Mouse (Mus musculus) midbrain, embryonic 14.5 days (tissue): ENCODE results near the gene Gramd1a. TPM values are rescaled to one million over a fixed set of nuclear protein-coding genes. Genes with fewer than 3 reads are reported as not detected.

Experiments
- ATAC-seq: fragments of 200-750 bp; cut with Nextera tagmentation; 2 replicates; pipeline ENCODE4 v1.8.0; 2017; ENCODE audit warnings: moderate number of reproducible peaks, moderate library complexity; ENCODE audit not compliant: low FRiP score, low TSS enrichment
- DNase-seq: peaks from one replicate; pipeline ENCODE4 v3.0.0-alpha.2; 2015
- H3K27ac ChIP-seq: fragments of 300-500 bp; sonication (generic); replicated peaks from 2 replicates; pipeline ENCODE4 v1.5.1; 2014; ENCODE audit warnings: mild to moderate bottlenecking, low read depth, low read length, moderate library complexity
- H3K27me3 ChIP-seq: fragments of 300-500 bp; sonication (generic); 2 replicates; pipeline ENCODE4 v1.6.1; 2014; ENCODE audit warnings: low read length, control low read depth, mixed read lengths; ENCODE audit not compliant: control insufficient read depth, insufficient read depth
- H3K36me3 ChIP-seq: fragments of 300-500 bp; sonication (generic); 2 replicates; pipeline ENCODE4 v1.6.1; 2014; ENCODE audit warnings: low read length, control low read depth; ENCODE audit not compliant: control insufficient read depth, insufficient read depth
- H3K4me1 ChIP-seq: fragments of 300-500 bp; sonication (generic); 2 replicates; pipeline ENCODE4 v1.6.1; 2014; ENCODE audit warnings: mild to moderate bottlenecking, antibody characterized with exemption, low read length, control low read depth; ENCODE audit not compliant: control insufficient read depth, insufficient read depth
- H3K4me2 ChIP-seq: fragments of 300-500 bp; sonication (generic); 2 replicates; pipeline ENCODE4 v1.6.1; 2014; ENCODE audit warnings: mild to moderate bottlenecking, low read length, moderate library complexity
- H3K4me3 ChIP-seq: fragments of 300-500 bp; sonication (generic); replicated peaks from 2 replicates; pipeline ENCODE4 v1.5.1; 2014; ENCODE audit warnings: low read depth, low read length
- H3K9ac ChIP-seq: fragments of 300-500 bp; sonication (generic); replicated peaks from 2 replicates; pipeline ENCODE4 v1.6.1; 2014; ENCODE audit warnings: mild to moderate bottlenecking, low read length, moderate library complexity
- H3K9me3 ChIP-seq: fragments of 300-500 bp; sonication (generic); 2 replicates; pipeline ENCODE4 v1.6.1; 2016; ENCODE audit warnings: low read length, control low read depth, mixed read lengths; ENCODE audit not compliant: control insufficient read depth
- WGBS: fragments of 180-500 bp; shearing (Covaris S2); extraction: QIAGEN DNeasy Blood & Tissue Kit; methylation state at CpG from one replicate; pipeline ENCODE4 v1.1.7; 2014; 5-methylcytosine and 5-hydroxymethylcytosine counted together
- polyA plus RNA-seq: library from polyadenylated mRNA; unstranded; fragments of >200 nt; fragmentation: Nextera tagmentation; extraction: Ambion mirVana; gene quantifications from 2 replicates; pipeline ENCODE4 v1.2.1, GENCODE M21; 2014

Gramd1a gene
- polyA plus RNA-seq, 1 experiment from 2014 or later, result 205 TPM

DNA sequence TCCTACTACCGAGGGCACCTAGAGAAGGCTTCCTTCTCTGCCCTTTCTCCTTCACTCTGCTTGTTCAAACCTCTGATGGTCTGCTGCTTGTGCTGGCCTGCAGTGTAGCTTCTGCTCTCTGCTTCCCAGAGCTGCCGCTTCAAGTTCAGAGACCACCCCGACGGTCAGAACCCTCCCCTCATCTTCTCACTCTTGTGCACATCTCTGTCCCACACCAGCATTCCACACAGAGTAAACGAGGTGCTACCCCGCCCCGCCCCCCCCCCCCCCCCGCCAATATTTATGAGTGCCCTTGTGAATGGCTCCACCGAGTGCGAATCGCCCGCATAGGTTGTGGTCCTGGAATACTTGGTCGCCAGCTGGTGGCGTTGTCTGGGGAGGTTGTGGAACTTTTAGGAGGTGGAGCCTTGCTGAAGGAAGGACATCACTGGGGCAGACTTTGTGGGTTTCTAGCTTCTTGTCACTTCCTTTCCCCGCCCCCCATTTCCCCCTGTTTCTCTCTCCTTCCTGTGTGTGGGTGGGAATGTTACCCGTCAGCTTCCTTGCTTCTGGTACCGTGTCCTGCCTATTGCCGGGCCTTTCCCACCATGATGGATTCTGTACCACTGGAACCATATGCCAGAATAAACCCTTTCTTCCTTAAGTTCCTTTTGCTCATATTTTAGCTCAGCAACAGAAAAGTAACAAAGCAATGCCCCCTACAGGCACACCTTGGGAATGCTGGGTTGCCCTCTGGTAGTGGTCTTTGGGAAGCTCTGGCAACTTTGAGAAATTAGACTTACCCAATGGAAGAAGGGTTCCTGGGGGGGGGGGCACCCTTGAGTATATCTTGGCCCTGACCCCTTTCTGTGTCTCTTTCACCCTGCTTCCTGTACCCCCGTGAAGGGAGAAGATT, 585 bp upstream of the Gramd1a start:
- Histone ChIP-seq H3K4me3 (no peak overlapping the region), H3K27ac (no peak overlapping the region), H3K27me3 (no peaks in the 10 kb centered on the region), H3K9ac (no peak overlapping the region), H3K4me2 (no peak overlapping the region), H3K36me3 (no peaks in the 10 kb centered on the region), H3K4me1 (peaks cover 9% of the 10 kb centered on the region), H3K9me3 (no peaks in the 10 kb centered on the region)
- ATAC-seq, result no peak
- 48% methylated on average over 18 of the region's 19 CpGs for WGBS
- DNase-seq, result peak; percentile 26

DNA sequence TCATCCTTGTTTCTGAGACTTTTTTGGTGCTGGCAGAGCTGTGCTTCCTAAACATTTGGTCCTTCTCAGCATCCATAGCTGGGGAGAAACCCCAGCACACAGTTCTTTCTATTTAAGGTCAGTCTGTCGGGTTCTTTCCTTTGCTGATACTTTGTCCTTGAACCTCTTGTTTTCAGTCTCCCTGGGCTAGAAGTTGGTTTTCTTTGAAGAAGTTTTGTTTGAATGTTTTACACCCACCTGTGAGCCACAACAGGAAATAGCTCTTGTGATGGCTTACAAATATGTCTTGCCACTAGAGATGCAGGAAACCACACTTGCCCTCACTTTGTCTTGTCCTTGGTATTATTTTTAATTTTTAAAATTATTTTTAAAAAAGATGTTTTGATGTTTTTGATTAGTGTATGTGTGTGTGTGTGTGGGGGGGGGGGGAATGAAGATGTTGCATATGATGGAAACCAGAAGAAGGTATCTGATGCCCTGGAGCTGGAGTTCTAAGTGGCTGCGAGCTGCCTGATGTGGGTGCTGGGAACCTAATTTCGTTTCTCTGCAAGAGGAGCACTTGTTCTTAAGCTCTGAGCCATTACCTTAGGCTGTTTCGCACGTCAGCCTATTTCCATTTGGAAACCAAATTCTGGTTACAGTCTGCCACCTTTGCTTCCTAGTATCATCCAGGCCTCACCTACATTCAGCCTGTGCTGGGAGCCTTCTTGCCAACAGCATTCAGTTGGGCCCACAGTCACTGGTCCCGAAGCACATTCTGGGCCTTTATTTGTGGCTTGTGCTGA, 2.0 kb downstream of the Gramd1a start:
- peaks cover 13% of the 10 kb centered on the region for H3K4me1 ChIP-seq
- H3K27ac ChIP-seq, result no peak overlapping the region
- H3K4me3 ChIP-seq, result no peak overlapping the region
- H3K4me2 ChIP-seq, result no peak overlapping the region
- H3K9ac ChIP-seq, result no peak overlapping the region
- DNase-seq, result no peak
- ATAC-seq, result no peak
- no peaks in the 10 kb centered on the region for H3K9me3 ChIP-seq
- H3K27me3 ChIP-seq, result no peaks in the 10 kb centered on the region
- 90% methylated on average over 6 of the region's 6 CpGs for WGBS
- H3K36me3 ChIP-seq, result no peaks in the 10 kb centered on the region

DNA sequence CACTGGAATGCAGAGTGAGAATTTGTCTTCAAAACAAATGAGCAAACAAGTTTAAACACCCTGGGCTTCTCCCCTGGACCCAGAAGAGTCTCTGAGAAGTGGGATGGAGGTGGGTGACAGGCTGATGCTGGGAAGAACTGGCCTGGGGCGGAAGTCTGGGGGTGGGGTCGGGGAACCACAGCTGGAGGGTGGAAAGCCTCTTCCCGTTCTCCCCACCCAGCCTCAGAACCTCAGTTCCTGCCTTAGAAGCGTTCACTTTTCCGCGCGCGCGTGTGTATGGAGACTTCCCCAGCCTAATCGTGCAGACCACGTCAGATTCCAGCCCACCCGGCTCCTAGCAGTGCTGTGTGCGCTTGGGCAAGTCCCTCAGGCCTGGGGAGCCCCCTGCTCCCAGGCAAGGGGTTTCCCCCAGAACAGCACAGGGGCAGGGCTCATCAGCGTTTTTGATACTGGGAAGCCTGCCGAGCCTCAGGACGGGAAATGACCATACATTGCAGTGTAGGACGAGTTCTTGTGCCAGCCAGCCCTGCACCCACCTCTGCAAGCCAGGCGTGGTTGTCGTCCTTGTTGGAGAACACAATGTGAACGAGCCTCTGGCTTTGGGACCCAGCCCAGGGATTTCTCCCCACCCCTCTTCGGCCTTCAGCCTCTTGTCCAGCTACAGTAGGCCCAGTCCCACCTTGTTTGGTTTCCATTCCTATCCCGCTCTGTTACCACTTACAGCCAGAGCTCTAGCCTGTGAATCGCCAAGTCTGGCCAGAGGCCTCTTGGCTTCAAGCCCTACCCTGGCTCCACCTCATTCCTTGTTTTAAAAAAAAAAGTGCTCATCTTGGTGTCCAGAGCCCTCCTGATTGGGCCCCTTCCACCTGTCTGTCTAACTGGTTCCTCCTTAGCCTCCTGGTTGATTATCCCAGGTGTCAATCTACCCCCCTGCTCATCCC, 4.1 kb downstream of the Gramd1a start:
- peak; percentile 24; the same call in 1 of the 2 replicates for ATAC-seq
- H3K27ac ChIP-seq, result peak overlapping the region; percentile 99
- WGBS, result 16% methylated on average over 23 of the region's 23 CpGs

DNA sequence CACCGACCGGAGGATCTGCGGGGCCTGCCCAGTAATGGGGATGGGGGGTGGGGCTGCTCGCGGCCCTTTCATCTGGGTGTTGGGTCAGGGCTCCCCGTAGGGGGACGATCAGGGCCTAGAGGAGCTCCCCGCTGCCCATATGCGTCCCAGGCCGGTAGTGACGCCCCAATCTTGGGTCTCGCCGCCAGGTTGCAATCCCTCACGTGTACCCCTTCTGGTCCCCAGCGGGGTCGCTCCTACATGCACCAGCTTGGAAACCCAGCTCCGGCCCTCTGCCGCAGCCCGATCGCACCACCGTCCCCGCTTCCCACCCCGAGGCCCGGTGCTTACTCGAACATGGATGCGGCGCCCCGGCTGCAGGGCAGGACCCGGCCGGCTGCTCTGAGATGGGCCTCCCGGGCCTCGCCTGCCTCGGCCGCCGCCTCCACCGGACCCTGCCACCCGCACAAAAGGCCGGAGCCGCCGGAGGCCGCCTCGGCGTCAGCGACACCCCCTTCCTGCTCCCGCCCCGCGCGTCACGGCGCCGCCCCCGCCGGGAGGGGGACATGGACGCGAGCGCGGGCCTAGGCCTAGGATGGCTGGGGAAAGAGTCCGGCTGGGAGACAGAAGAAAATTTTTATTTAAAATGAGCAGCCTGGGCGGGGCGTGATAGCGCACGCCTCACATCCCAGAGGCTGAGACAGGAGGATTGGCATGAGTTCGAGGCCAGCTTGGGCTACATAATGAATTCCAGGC, 5.0 kb downstream of the Gramd1a start:
- Histone ChIP-seq H3K27me3 (no peaks in the 10 kb centered on the region), H3K4me3 (peak overlapping the region; percentile 88), H3K27ac (peak overlapping the region; percentile 99), H3K9me3 (no peaks in the 10 kb centered on the region), H3K9ac (peak overlapping the region; percentile 99), H3K4me1 (peaks cover 32% of the 10 kb centered on the region), H3K4me2 (peak overlapping the region; percentile 86), H3K36me3 (peaks cover 10% of the 10 kb centered on the region; the same call in 1 of the 2 replicates)
- under 1% methylated on average over 63 of the region's 63 CpGs for WGBS
- ATAC-seq, result peak; percentile 83
- peak; percentile 94 for DNase-seq

More for the DNA sequence above, 4.1 kb downstream of the Gramd1a start:
- peaks cover 32% of the 10 kb centered on the region for H3K4me1 ChIP-seq
- H3K36me3 ChIP-seq, result peaks cover 9% of the 10 kb centered on the region; the same call in 1 of the 2 replicates
- peak overlapping the region; percentile 99 for H3K9ac ChIP-seq
- peak overlapping the region; percentile 88 for H3K4me3 ChIP-seq
- peak overlapping the region; percentile 86 for H3K4me2 ChIP-seq
- H3K27me3 ChIP-seq, result no peaks in the 10 kb centered on the region
- peak; percentile 66 for DNase-seq
- no peaks in the 10 kb centered on the region for H3K9me3 ChIP-seq

DNA sequence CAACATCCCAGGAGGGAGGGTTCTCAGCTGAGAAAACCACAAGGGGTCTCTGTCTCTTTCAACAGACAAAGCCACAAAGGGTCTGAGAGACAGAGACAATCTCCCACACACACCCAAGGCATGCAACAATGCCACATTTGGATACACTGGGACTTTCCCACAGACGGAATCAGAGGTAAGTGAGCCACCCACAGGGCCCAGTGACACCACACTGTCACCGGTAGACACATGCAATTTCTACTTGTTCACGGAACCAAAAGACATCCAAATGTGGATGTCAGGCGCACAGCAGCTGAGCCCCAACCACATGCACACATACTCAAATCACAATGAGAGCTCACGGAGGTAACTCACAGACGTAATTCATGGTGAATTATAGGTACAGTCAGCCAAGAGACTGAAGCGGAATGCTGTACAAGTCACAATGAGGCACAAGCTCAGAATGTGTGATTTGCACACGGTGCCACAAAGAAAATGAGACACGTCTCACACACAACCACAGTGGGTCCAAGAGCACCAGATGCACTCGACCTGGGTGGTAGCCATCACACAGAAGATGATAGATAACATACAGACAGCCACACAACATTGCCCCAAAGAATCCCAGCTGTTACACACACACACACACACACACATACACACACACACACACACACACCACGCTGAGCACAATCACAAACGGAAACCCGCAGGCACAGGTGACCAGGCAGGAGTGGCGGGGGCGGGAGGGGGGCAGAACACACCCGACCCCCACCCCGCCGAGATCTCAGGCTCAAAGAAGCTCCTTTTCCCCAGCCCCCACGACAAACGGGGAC, 5.7 kb downstream of the Gramd1a start:
- Histone ChIP-seq H3K4me1 (peaks cover 32% of the 10 kb centered on the region), H3K4me2 (peak overlapping the region; percentile 86), H3K9ac (peak overlapping the region; percentile 99), H3K27me3 (no peaks in the 10 kb centered on the region), H3K36me3 (peaks cover 12% of the 10 kb centered on the region; the same call in 1 of the 2 replicates), H3K27ac (peak overlapping the region; percentile 99), H3K9me3 (no peaks in the 10 kb centered on the region), H3K4me3 (peak overlapping the region; percentile 88)
- WGBS, result under 1% methylated on average over 20 of the region's 20 CpGs
- DNase-seq (peak; percentile 69), ATAC-seq (peak; percentile 24)

DNA sequence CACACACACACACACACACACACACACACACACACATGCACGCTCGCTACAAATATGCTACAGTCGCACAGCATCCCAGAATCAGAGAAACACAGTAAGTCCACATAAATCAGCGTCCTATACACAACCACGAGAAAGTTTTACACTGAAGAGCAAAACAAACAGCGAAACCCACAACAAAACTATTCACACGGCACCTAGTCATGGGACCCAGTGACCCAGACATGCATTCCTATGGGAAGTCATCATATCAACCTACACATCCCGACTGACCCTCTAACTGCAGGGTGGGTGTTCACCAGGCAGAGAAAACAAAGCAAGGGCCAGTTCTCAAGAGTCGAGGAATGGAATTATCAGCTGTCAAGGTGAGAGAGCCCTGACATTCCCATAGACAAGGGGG, 6.4 kb downstream of the Gramd1a start:
- Histone ChIP-seq H3K27me3 (no peaks in the 10 kb centered on the region), H3K9me3 (no peaks in the 10 kb centered on the region), H3K4me2 (peak overlapping the region; percentile 86), H3K36me3 (peaks cover 12% of the 10 kb centered on the region; the same call in 1 of the 2 replicates), H3K4me3 (peak overlapping the region; percentile 88), H3K27ac (peak overlapping the region; percentile 99), H3K4me1 (peaks cover 32% of the 10 kb centered on the region), H3K9ac (peak overlapping the region; percentile 99)
- DNase-seq (peak; percentile 35), ATAC-seq (no peak)
- WGBS, result 24% methylated on average over 9 of the region's 9 CpGs

DNA sequence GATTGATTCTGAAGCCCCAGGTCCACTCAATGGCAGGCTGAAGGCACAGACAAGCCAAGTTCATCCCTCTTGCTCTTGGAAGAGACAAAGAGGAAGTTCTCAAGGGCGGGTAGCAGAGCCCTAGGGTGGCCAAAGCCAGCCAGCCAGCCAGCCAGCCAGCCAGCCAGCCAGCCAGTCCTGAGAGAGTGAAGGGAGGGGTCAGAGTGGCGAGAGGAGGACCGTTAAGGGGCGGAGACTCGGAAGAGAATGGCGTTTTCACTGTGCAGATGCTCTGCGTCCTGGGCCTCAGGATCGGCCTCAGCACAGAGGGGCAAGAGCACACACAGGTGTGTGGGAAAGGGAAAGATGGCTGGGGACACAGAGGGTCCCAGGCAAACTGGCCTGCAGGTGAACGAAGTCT, 6.9 kb downstream of the Gramd1a start:
- Histone ChIP-seq H3K36me3 (peaks cover 14% of the 10 kb centered on the region; the same call in 1 of the 2 replicates), H3K4me1 (peaks cover 32% of the 10 kb centered on the region), H3K4me3 (peak overlapping the region; percentile 88), H3K27me3 (no peaks in the 10 kb centered on the region), H3K4me2 (peak overlapping the region; percentile 86), H3K27ac (peak overlapping the region; percentile 99), H3K9ac (peak overlapping the region; percentile 99), H3K9me3 (no peaks in the 10 kb centered on the region)
- DNase-seq (peak; percentile 81), ATAC-seq (peak; percentile 59)
- WGBS, result 5% methylated on average over 9 of the region's 9 CpGs
